Mouse (Mus musculus) kidney, adult 2 months (tissue): ENCODE measurements around the gene Dgke. TPM values are rescaled to one million over a fixed set of nuclear protein-coding genes. Genes with fewer than 3 reads are reported as not detected.

Experiments used
- DNase-seq: peaks from one replicate; pipeline ENCODE4 v3.0.0; 2021
- H3K27ac ChIP-seq: fragments of 200-500 bp; 2 replicates; pipeline ENCODE4 v1.5.1; 2012; ENCODE audit warnings: low read depth, low read length, control low read depth, inconsistent platforms; ENCODE audit not compliant: insufficient read depth
- H3K27me3 ChIP-seq: fragments of 200-500 bp; replicated peaks from 2 replicates; pipeline ENCODE4 v1.6.1; 2012; ENCODE audit warnings: mild to moderate bottlenecking, moderate library complexity, low read length, inconsistent platforms; ENCODE audit not compliant: control insufficient read depth, insufficient read depth
- H3K36me3 ChIP-seq: fragments of 200-500 bp; 2 replicates; pipeline ENCODE4 v1.6.1; 2012; ENCODE audit warnings: mild to moderate bottlenecking, moderate library complexity, low read length, inconsistent platforms; ENCODE audit not compliant: control insufficient read depth, insufficient read depth
- H3K4me1 ChIP-seq: fragments of 200-500 bp; 2 replicates; pipeline ENCODE4 v1.6.1; 2011; ENCODE audit warnings: low read length; ENCODE audit not compliant: control insufficient read depth, insufficient read depth
- H3K4me3 ChIP-seq: fragments of 200-500 bp; 2 replicates; pipeline ENCODE4 v1.5.1; 2011; ENCODE audit warnings: mild to moderate bottlenecking, low read depth, low read length, control low read depth; ENCODE audit not compliant: insufficient read depth
- CTCF ChIP-seq: fragments of 200-500 bp; conservative IDR thresholded peaks from 2 replicates; pipeline ENCODE4 v1.5.1; 2011; ENCODE audit warnings: low read depth, mild to moderate bottlenecking, control low read depth, low read length, moderate library complexity, mixed read lengths; ENCODE audit not compliant: insufficient read depth, insufficient read length
- POLR2A ChIP-seq: fragments of 200-500 bp; IDR thresholded peaks from one replicate; pipeline ENCODE4 v1.6.1; 2011; ENCODE audit warnings: low read depth, low read length, control low read depth
- WGBS: fragments of 180-500 bp; shearing (Covaris S2); methylation state at CpG from one replicate; pipeline ENCODE4 v1.1.7; 2018; 5-methylcytosine and 5-hydroxymethylcytosine counted together
- polyA plus RNA-seq: library from polyadenylated mRNA; depleted of rRNA; stranded (reverse); fragments of >200 nt; gene quantifications from 2 replicates; pipeline ENCODE4 v1.2.3, GENCODE M21; 2012; rRNA removed

Dgke gene
- polyA plus RNA-seq, 1 experiment: 2.4 TPM

- WGBS: 75% methylated on average over 5 of the region's 5 CpGs
Observed at GRCm38 (mm10) chr11:88988956-88989355, 77.7 kb downstream of the Dgke start.

GRCm38 (mm10) chr11:88986616-88987015 is 80.0 kb downstream of the Dgke start:
- Histone ChIP-seq H3K4me1 (no peaks in the 10 kb centered on the region), H3K4me3 (no peak overlapping the region), H3K36me3 (no peaks in the 10 kb centered on the region; the same call in none of the 2 replicates), H3K27me3 (no peaks in the 10 kb centered on the region), H3K27ac (no peak overlapping the region)
- TF ChIP-seq POLR2A: no peak
- TF ChIP-seq CTCF: no peak
- no peak for DNase-seq
- WGBS: 86% methylated on average over 10 of the region's 10 CpGs

More at GRCm38 (mm10) chr11:88988956-88989355, 77.7 kb downstream of the Dgke start:
- H3K4me3 ChIP-seq: no peak overlapping the region
- TF ChIP-seq CTCF: no peak
- TF ChIP-seq POLR2A: no peak
- no peaks in the 10 kb centered on the region for H3K27me3 ChIP-seq
- no peak overlapping the region for H3K27ac ChIP-seq
- DNase-seq: no peak
- no peaks in the 10 kb centered on the region; the same call in none of the 2 replicates for H3K36me3 ChIP-seq
- H3K4me1 ChIP-seq: no peaks in the 10 kb centered on the region

Other genes with a start within 250 kb of the Dgke start
- gene Akap1, start 202.3 kb downstream of the Dgke start, polyA plus RNA-seq: 72.6 and 73.1 TPM in 2 replicates
- 61.5 and 74.1 TPM in 2 replicates for gene Scpep1, start 111.4 kb downstream of the Dgke start, polyA plus RNA-seq
- 0.92 and 1.5 TPM in 2 replicates for gene Elobl, start 99.9 kb downstream of the Dgke start, polyA plus RNA-seq
- gene Coil, start 96.6 kb downstream of the Dgke start, polyA plus RNA-seq: 3.1 and 3.6 TPM in 2 replicates
- gene Trim25, start 67.5 kb downstream of the Dgke start, polyA plus RNA-seq: 27.3 and 35.0 TPM in 2 replicates
- 0.69 and 1.6 TPM in 2 replicates for gene Gm525, start 7.0 kb upstream of the Dgke start, polyA plus RNA-seq
- gene Nog, start 235.5 kb upstream of the Dgke start, polyA plus RNA-seq: 0.66 and 1.1 TPM in 2 replicates